Mouse (Mus musculus) ES-Bruce4 (cell line): ENCODE results near the gene AC124108.1. TPM values are rescaled to one million over a fixed set of nuclear protein-coding genes. Genes with fewer than 3 reads are reported as not detected.

Experiments used
- H3K27ac ChIP-seq: 2 replicates; pipeline ENCODE4 v1.5.1; 2012; ENCODE audit warnings: low read length, inconsistent platforms; ENCODE audit not compliant: insufficient read depth
- H3K27me3 ChIP-seq: 2 replicates; pipeline ENCODE4 v1.6.1; 2012; ENCODE audit warnings: mild to moderate bottlenecking, low read length, inconsistent platforms; ENCODE audit not compliant: control insufficient read depth, poor library complexity, insufficient read depth, severe bottlenecking
- H3K36me3 ChIP-seq: 2 replicates; pipeline ENCODE4 v1.6.1; 2012; ENCODE audit warnings: inconsistent platforms, mild to moderate bottlenecking, low read length, moderate library complexity; ENCODE audit not compliant: control insufficient read depth, poor library complexity, insufficient read depth, severe bottlenecking
- H3K4me1 ChIP-seq: one replicate; pipeline ENCODE4 v1.8.1; 2011; ENCODE audit warnings: low read length; ENCODE audit not compliant: control insufficient read depth, insufficient read depth
- H3K4me3 ChIP-seq: 2 replicates; pipeline ENCODE4 v1.5.1; 2011; ENCODE audit warnings: low read depth, mild to moderate bottlenecking, low read length
- H3K9ac ChIP-seq: 2 replicates; pipeline ENCODE4 v1.6.1; 2012; ENCODE audit warnings: low read depth, mild to moderate bottlenecking, inconsistent platforms; ENCODE audit not compliant: poor library complexity, severe bottlenecking
- H3K9me3 ChIP-seq: replicated peaks from 2 replicates; pipeline ENCODE4 v1.6.1; 2012; ENCODE audit warnings: mild to moderate bottlenecking, low read length, inconsistent platforms; ENCODE audit not compliant: control insufficient read depth, poor library complexity, insufficient read depth, severe bottlenecking
- CTCF ChIP-seq: IDR thresholded peaks from one replicate; pipeline ENCODE4 v1.8.1; 2011; ENCODE audit warnings: low read depth, low read length
- EP300 ChIP-seq: IDR thresholded peaks from 2 replicates; pipeline ENCODE4 v1.6.1; 2011; ENCODE audit warnings: low read depth, low read length; ENCODE audit not compliant: insufficient read depth
- POLR2A ChIP-seq: IDR thresholded peaks from one replicate; pipeline ENCODE4 v1.8.1; 2011; ENCODE audit warnings: low read length; ENCODE audit not compliant: insufficient read depth
- polyA plus RNA-seq: library from polyadenylated mRNA; stranded (reverse); fragments of >200 nt; gene quantifications from 2 replicates; pipeline ENCODE4 v1.2.4, GENCODE M21; 2011; ENCODE audit warnings: low read depth; ENCODE audit not compliant: missing spikeins, insufficient read depth, insufficient read length

Gene AC124108.1
- polyA plus RNA-seq, 1 experiment: 7.7 TPM

- Histone ChIP-seq H3K9ac (no peak overlapping the region), H3K36me3 (no peaks in the 10 kb centered on the region)
Measured at GRCm38 (mm10) chr1:132145973-132146685, 45.1 kb upstream of the AC124108.1 start.

GRCm38 (mm10) chr1:132149410-132149809, 41.8 kb upstream of the AC124108.1 start:
- Histone ChIP-seq H3K9me3 (no peaks in the 10 kb centered on the region), H3K4me1 (no peaks in the 10 kb centered on the region), H3K4me3 (no peak overlapping the region), H3K27me3 (no peaks in the 10 kb centered on the region), H3K27ac (no peak overlapping the region), H3K9ac (no peak overlapping the region), H3K36me3 (no peaks in the 10 kb centered on the region)
- TF ChIP-seq EP300 (no peak), POLR2A (no peak), CTCF (no peak)

More at GRCm38 (mm10) chr1:132145973-132146685, 45.1 kb upstream of the AC124108.1 start:
- Histone ChIP-seq H3K4me1 (no peaks in the 10 kb centered on the region), H3K27ac (no peak overlapping the region), H3K4me3 (no peak overlapping the region), H3K9me3 (no peaks in the 10 kb centered on the region), H3K27me3 (no peaks in the 10 kb centered on the region)
- no peak for TF ChIP-seq EP300

- Histone ChIP-seq H3K4me1 (no peaks in the 10 kb centered on the region), H3K9ac (no peak overlapping the region), H3K9me3 (no peaks in the 10 kb centered on the region), H3K27ac (no peak overlapping the region), H3K36me3 (no peaks in the 10 kb centered on the region), H3K4me3 (no peak overlapping the region), H3K27me3 (no peaks in the 10 kb centered on the region)
- TF ChIP-seq POLR2A: no peak
- no peak for TF ChIP-seq CTCF
- TF ChIP-seq EP300: no peak
Measured at GRCm38 (mm10) chr1:132150171-132150570, 41.1 kb upstream of the AC124108.1 start.

DNA sequence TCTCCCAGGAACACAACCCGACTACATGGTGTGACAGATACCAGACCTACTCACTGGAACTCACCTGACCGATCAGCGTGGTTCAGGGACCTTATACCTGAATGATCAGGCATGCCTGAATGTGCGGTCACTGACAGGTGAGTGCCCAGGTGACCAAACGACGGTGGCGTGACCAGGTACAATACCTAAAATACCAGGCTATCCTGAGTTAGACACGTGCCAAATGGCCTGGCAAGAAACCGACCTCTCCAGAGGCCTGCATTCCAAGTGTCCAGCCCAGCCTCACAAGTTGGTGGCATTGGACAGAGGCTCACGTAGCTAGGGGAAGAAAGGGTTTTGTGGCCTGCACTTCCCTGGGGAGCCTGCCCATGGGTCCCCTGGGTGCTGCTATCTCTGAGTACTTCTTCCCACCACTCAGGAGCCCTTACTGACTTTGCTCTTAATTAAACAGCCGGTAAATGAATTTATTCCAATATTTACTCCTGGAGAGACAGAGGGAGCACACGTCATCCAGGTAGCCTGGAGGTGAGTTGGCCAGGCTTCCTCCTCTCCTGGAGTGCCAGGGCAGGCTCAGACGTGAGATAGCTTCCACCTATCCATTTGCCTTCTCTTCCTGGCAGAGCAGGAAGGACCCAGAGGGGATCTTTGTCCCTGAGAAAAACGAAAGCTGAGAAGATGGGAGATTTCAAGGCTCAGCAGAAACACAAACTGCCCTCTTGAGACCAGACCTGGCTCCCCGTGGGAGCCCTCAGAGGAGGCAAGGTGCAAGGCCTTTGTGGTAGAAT, 40.2 kb upstream of the AC124108.1 start:
- H3K4me1 ChIP-seq: no peaks in the 10 kb centered on the region
- H3K4me3 ChIP-seq: no peak overlapping the region
- no peak overlapping the region for H3K27ac ChIP-seq
- TF ChIP-seq POLR2A (no peak), CTCF (no peak), EP300 (no peak)
- no peaks in the 10 kb centered on the region for H3K27me3 ChIP-seq
- no peaks in the 10 kb centered on the region for H3K9me3 ChIP-seq
- no peak overlapping the region for H3K9ac ChIP-seq
- no peaks in the 10 kb centered on the region for H3K36me3 ChIP-seq

GRCm38 (mm10) chr1:132151908-132152307, 39.3 kb upstream of the AC124108.1 start:
- Histone ChIP-seq H3K27ac (no peak overlapping the region), H3K9ac (no peak overlapping the region), H3K4me3 (no peak overlapping the region), H3K4me1 (no peaks in the 10 kb centered on the region), H3K27me3 (no peaks in the 10 kb centered on the region), H3K36me3 (no peaks in the 10 kb centered on the region), H3K9me3 (no peaks in the 10 kb centered on the region)
- TF ChIP-seq EP300 (no peak), POLR2A (no peak), CTCF (no peak)

DNA sequence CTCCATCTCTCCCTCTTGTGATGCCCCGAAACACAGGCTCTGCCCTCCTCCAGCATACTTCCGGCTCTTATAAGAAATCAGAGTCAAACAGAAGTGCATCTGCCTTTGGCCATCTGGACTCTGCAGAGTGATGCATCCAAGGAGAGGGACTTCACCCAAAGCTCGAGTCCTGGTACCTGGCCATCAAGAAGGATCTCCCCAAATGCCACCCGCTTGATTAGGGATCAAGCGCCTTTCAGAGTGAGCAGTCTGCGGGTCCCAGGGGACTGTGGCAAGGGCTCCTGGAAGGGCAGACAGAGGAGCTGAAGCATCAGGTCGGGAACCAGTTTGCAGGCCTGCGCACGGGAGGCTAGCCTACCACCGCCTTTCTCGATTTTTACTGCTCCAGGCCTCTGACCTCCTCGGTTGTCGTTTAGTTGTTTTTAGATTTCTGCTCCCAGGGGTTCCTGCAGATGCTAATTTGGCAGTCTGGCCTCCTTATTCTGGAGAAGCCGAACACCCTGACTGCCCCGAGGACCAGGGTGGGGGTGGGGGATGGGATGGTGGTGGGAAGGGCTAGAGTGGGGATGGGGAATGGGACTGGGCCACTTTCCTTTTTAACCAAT, 38.1 kb upstream of the AC124108.1 start:
- no peak for TF ChIP-seq POLR2A
- 0 out of 2 replicates have a peak, but pooled peaks have one; percentile 18 for TF ChIP-seq EP300
- no peak for TF ChIP-seq CTCF
- Histone ChIP-seq H3K27ac (no peak overlapping the region), H3K27me3 (no peaks in the 10 kb centered on the region), H3K4me3 (no peak overlapping the region), H3K9me3 (no peaks in the 10 kb centered on the region), H3K4me1 (no peaks in the 10 kb centered on the region), H3K36me3 (no peaks in the 10 kb centered on the region), H3K9ac (peak overlapping the region; percentile 5; the same call in 1 of the 2 replicates)
